Mouse (Mus musculus): ENCODE measurements around the gene Tfap4.

- TF ChIP-seq CTCF (IDR thresholded peaks at IDR 0.05; ENCODE audit: extremely low read depth, insufficient read length, insufficient replicate concordance, low read depth, low read length) (no peak), POLR2A (IDR thresholded peaks at IDR 0.05; ENCODE audit: low read depth, low read length) (no peak)
These were observed 57.1 kb downstream of the Tfap4 start for GRCm38 (mm10) chr16:4502568-4502967.
